Mouse (Mus musculus): ENCODE data around the gene Fam217a.
A peak's percentile ranks its signal among the peaks of the same experiment; 100 is the strongest.
"Not testable (repeated sequence)": the region's sequence is repeated elsewhere in the genome, so short reads cannot be mapped to it uniquely, and the experiment has no call there.

The Fam217a gene

DNA sequence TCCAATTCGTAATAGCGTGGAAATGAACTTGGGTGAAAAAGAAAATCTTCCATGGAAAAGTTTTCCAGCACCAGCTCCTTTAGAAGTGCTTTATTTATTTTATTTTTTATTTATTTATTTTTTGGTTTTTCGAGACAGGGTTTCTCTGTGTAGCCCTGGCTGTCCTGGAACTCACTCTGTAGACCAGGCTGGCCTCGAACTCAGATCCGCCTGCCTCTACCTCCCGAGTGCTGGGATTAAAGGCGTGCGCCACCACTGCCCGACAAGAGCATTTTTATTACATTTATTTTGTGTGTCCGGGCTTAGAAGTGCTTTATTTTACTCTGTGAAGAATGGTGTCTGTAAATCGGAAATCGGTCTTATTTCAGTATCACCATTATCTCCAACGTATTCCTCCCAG lies 49.4 kb downstream of the Fam217a start:
- DNase-seq (ENCODE audit: low read depth, low spot score) = not testable (repeated sequence)

DNA sequence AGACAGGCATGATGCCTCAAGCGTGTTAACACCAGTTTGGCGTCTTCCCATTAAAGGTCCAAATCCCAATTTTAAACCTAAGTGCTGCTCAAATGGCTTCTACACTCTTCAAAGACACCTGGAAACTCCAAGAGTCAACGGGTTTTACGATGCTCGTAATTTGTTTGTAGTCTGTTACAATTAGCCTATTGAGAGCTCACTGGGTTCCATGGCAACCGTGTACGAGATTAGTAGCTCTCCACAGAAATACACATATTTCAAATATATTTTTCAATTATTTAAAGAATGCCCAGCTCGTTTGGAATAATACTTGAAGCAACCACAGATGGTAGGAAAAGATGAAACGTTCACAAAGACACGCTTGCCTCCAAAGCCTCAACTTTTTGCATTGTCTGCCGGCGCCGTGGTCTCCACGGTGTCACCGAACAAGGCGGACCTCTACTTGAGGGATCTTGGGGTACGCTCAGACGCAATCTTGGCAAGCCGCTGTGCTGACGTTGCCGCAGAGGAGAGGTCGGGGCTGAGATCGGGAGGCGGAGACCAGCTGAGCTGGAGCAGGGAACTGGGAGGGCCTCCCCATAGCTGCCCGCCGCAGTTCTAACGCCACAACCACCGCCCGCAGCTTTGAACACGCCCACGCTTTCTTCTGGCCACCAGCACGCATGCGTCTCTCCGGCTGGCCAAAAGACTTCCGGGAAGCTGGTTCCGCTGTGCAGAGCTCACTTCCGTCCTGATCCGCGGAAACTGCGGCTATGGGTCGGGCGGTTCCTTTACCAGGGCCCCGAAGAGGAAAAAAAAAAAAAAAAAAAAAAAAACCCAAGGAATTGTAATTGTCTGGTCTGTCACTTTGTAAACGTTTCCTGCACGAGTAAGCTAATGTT lies 50.1 kb downstream of the Fam217a start:
- peak; percentile 90 for DNase-seq (ENCODE audit: low read depth, low spot score)

DNA sequence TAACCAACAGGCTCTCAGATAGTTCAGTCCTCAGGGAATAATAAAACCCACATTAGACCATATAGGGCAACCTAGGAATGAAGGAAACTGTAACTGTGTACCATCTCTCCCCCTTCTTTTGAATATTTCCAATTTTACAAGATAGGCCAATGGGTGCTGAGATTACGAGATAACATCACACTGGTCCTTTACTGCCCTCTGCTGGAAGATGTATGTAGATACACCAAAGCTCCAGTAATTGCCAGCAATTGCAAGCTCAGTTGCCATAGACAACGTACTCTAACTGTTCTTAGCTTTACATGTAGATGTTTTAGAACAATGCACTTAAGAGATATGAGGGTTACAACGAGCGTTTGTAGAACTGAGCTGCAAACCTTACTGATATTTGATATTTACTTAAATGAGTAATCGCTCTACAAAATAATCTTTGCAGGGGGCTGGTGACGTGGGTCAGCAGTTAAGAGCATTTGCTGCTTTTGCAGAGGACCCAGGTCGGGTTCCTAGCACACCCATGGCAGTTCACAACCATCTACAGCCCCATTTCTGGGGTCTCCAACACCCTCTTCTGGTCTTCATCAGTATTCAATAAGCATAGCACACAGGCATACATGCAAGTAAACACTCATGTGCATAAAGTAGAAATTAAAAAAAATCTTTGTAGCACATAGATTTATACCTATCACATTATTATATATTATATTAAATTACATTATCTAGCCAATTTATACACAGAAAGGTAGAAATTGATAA lies 59.5 kb downstream of the Fam217a start:
- DNase-seq (ENCODE audit: low read depth, low spot score) = peak; percentile 64

DNA sequence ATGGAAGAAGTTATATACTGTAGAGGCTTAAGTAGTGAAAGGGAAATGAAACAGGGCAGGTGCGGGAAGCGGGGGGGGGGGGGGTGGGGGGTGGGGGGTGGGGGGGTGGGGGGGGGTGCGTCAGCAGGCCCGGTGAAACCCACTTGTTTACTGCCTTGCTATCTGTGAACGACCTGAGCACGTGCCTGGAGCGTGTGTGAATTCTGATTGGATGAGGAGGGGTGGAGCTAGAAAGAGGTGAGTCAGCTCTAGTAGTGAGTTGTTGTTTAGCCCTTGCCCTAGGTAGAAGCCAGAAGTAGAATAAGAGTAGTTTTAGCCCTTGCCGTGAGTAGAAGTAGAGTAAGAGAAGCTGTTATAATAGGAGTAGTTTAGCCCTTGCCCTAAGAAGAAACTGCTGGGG lies 62.9 kb downstream of the Fam217a start:
- not testable (repeated sequence) for DNase-seq (ENCODE audit: low read depth, low spot score)
